Mouse (Mus musculus) intestine, postnatal 0 days (tissue): ENCODE measurements at regions not wholly inside any gene's neighbourhood (a gene's known extent, or its start where the extent isn't known, plus 50 kb on each side); places are given as distances from the start of the nearest gene placed in this dataset.
A peak's percentile ranks its signal among the peaks of the same experiment; 100 is the strongest.

Experiments used
- ATAC-seq: fragments of 200-750 bp; cut with Nextera tagmentation; 2 replicates; pipeline ENCODE4 v1.8.0; 2017; ENCODE audit warnings: mild to moderate bottlenecking, moderate TSS enrichment, moderate library complexity
- H3K27ac ChIP-seq: fragments of 300-500 bp; sonication (generic); 2 replicates; pipeline ENCODE4 v1.5.1; 2014; ENCODE audit warnings: mild to moderate bottlenecking, low read depth, low read length, moderate library complexity
- H3K27me3 ChIP-seq: fragments of 300-500 bp; sonication (generic); replicated peaks from 2 replicates; pipeline ENCODE4 v1.6.1; 2014; ENCODE audit warnings: low read length, mixed read lengths; ENCODE audit not compliant: control insufficient read depth, insufficient read depth
- H3K36me3 ChIP-seq: fragments of 300-500 bp; sonication (generic); 2 replicates; pipeline ENCODE4 v1.6.1; 2014; ENCODE audit warnings: mild to moderate bottlenecking, moderate library complexity; ENCODE audit not compliant: control insufficient read depth, insufficient read depth
- H3K4me1 ChIP-seq: fragments of 300-500 bp; sonication (generic); replicated peaks from 2 replicates; pipeline ENCODE4 v1.6.1; 2014; ENCODE audit warnings: antibody characterized with exemption, low read length, mixed read lengths; ENCODE audit not compliant: control insufficient read depth, insufficient read depth
- H3K4me2 ChIP-seq: fragments of 300-500 bp; sonication (generic); replicated peaks from 2 replicates; pipeline ENCODE4 v1.6.1; 2014; ENCODE audit warnings: low read depth, mild to moderate bottlenecking, moderate library complexity
- H3K4me3 ChIP-seq: fragments of 300-500 bp; sonication (generic); 2 replicates; pipeline ENCODE4 v1.5.1; 2014; ENCODE audit warnings: low read depth, low read length
- H3K9ac ChIP-seq: fragments of 300-500 bp; sonication (generic); 2 replicates; pipeline ENCODE4 v1.6.1; 2014; ENCODE audit warnings: mild to moderate bottlenecking, low read depth, low read length
- H3K9me3 ChIP-seq: fragments of 300-500 bp; sonication (generic); 2 replicates; pipeline ENCODE4 v1.6.1; 2016; ENCODE audit warnings: mixed run types; ENCODE audit not compliant: control insufficient read depth
- CTCF ChIP-seq: sonication (generic); IDR thresholded peaks from 2 replicates; pipeline ENCODE4 v1.5.1; 2016; ENCODE audit warnings: low read depth, mild to moderate bottlenecking, control low read depth, antibody characterized with exemption, moderate library complexity
- WGBS: fragments of 180-500 bp; shearing (Covaris S2); extraction: QIAGEN DNeasy Blood & Tissue Kit; methylation state at CpG from one replicate; pipeline ENCODE4 v1.1.7; 2014; 5-methylcytosine and 5-hydroxymethylcytosine counted together

DNA sequence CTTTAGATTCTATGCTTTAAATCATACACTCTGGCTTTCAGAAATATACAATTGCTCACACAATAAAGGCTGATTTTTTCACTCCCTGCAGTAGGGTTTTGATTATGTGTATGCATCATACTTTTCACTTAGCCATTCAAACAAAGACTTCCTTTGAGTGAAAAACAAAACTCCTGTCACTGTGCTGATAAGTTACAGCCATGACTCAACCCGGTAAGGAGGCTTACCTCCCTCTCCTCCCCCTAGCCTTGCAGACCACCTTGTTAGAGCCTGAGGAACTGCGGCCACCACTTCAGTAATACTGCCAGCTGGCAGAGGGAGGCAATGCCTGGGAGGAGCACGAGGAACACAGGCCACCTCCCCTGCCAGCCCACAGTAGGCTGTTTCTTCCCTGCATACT, 86.2 kb downstream of the Zfp706 start:
- Histone ChIP-seq H3K27me3 (no peaks in the 10 kb centered on the region), H3K9ac (no peak overlapping the region), H3K4me2 (no peak overlapping the region), H3K9me3 (no peaks in the 10 kb centered on the region), H3K4me1 (0 out of 2 replicates have a peak, but pooled peaks cover 5% of the 10 kb centered on the region), H3K4me3 (no peak overlapping the region), H3K27ac (no peak overlapping the region), H3K36me3 (no peaks in the 10 kb centered on the region)
- no peak for ATAC-seq
- WGBS: 51% methylated on average over 3 of the region's 3 CpGs
- TF ChIP-seq CTCF: no peak

DNA sequence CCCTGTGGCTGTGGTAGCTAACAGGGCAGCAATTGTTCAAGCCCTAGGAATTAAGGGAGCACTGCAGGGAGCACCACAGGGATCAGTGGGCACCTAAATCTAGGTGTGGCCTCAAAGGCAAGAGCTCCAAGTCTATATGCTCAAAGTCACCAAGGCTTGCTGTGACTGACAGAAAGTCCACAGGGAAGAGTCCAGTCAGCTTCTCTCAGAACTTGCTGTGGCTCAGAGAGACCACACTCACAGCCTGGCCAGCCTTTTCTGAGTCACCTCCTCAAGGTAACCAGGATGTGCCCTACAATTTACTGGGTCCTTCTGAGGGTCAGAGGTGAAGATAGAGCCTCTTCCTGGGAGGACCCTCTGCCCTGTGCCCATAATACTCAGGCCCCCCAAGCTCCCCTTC, 86.7 kb downstream of the Zfp706 start:
- Histone ChIP-seq H3K36me3 (no peaks in the 10 kb centered on the region), H3K4me2 (no peak overlapping the region), H3K27ac (no peak overlapping the region), H3K4me1 (0 out of 2 replicates have a peak, but pooled peaks cover 5% of the 10 kb centered on the region), H3K4me3 (no peak overlapping the region), H3K27me3 (no peaks in the 10 kb centered on the region), H3K9ac (no peak overlapping the region), H3K9me3 (no peaks in the 10 kb centered on the region)
- no peak for ATAC-seq
- no peak for TF ChIP-seq CTCF

- no peak overlapping the region for H3K27ac ChIP-seq
- no peaks in the 10 kb centered on the region for H3K36me3 ChIP-seq
- H3K4me3 ChIP-seq: no peak overlapping the region
- no peak overlapping the region for H3K4me2 ChIP-seq
- no peak overlapping the region for H3K9ac ChIP-seq
- no peaks in the 10 kb centered on the region for H3K9me3 ChIP-seq
- H3K4me1 ChIP-seq: peaks cover 7% of the 10 kb centered on the region; the same call in 1 of the 2 replicates
- no peaks in the 10 kb centered on the region for H3K27me3 ChIP-seq
- no peak for ATAC-seq
- WGBS: 89% methylated on average over 5 of the region's 5 CpGs
- TF ChIP-seq CTCF: no peak
These were observed 87.9 kb downstream of the Zfp706 start for GRCm38 (mm10) chr15:36919704-36920103.

- H3K4me1 ChIP-seq: peaks cover 8% of the 10 kb centered on the region; the same call in 1 of the 2 replicates
- no peak overlapping the region for H3K4me2 ChIP-seq
- H3K27me3 ChIP-seq: no peaks in the 10 kb centered on the region
- no peak overlapping the region for H3K4me3 ChIP-seq
- WGBS: 67% methylated on average over 4 of the region's 4 CpGs
- TF ChIP-seq CTCF: no peak
- H3K27ac ChIP-seq: peak overlapping the region; percentile 29
- H3K36me3 ChIP-seq: no peaks in the 10 kb centered on the region
- H3K9ac ChIP-seq: no peak overlapping the region
- no peaks in the 10 kb centered on the region for H3K9me3 ChIP-seq
- peak; percentile 64 for ATAC-seq
These were observed 88.4 kb downstream of the Zfp706 start for GRCm38 (mm10) chr15:36919209-36919608.

DNA sequence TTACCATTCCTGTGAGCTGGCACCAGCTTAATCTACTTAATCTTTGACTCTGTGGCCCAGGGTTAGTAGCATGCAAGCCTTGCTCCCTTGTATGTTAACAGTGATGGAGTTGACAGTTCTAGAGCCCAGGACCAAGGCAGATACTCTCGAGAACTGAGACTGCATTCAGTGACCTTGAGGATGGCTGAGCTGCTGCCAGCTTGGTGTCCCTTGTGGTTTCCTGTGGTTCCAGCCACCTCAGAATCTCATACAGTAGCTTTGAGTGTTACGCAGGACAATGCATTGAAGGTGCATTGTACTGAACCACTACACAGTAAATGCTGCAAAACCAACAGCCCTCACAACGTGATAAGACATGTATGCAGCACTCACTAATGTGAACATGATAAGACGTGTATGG, 90.6 kb downstream of the Zfp706 start:
- Histone ChIP-seq H3K36me3 (no peaks in the 10 kb centered on the region), H3K4me2 (no peak overlapping the region), H3K4me3 (no peak overlapping the region), H3K27ac (no peak overlapping the region), H3K27me3 (no peaks in the 10 kb centered on the region), H3K9me3 (no peaks in the 10 kb centered on the region), H3K4me1 (peaks cover 8% of the 10 kb centered on the region; the same call in 1 of the 2 replicates), H3K9ac (no peak overlapping the region)
- TF ChIP-seq CTCF: no peak
- no peak for ATAC-seq
- WGBS: 65% methylated on average over 4 of the region's 4 CpGs

GRCm38 (mm10) chr15:36914239-36915100, 93.1 kb downstream of the Zfp706 start:
- Histone ChIP-seq H3K27me3 (no peaks in the 10 kb centered on the region), H3K36me3 (no peaks in the 10 kb centered on the region), H3K4me3 (no peak overlapping the region), H3K27ac (no peak overlapping the region), H3K9me3 (no peaks in the 10 kb centered on the region), H3K4me2 (no peak overlapping the region), H3K4me1 (peaks cover 8% of the 10 kb centered on the region; the same call in 1 of the 2 replicates), H3K9ac (no peak overlapping the region)
- TF ChIP-seq CTCF: no peak
- 69% methylated on average over 11 of the region's 11 CpGs for WGBS
- ATAC-seq: no peak
